Mouse (Mus musculus): ENCODE results near the gene Wdfy3. TPM values are rescaled to one million over a fixed set of nuclear protein-coding genes. Genes with fewer than 3 reads are reported as not detected.
"Not testable (repeated sequence)": the region's sequence is repeated elsewhere in the genome, so short reads cannot be mapped to it uniquely, and the experiment has no call there.

Wdfy3 gene
- polyA plus RNA-seq, 2 experiments, result 3.8 to 5.0 TPM

GRCm38 (mm10) chr5:101982239-101982638 lies 87.5 kb downstream of the Wdfy3 start:
- Histone ChIP-seq H3K36me3 (replicated peaks; ENCODE audit: control insufficient read depth, insufficient read depth, low read depth) (no peaks in the 10 kb centered on the region), H3K4me1 (replicated peaks; ENCODE audit: control insufficient read depth in 2 of 2, insufficient read depth in 2 of 2, low read length in 1 of 2) (peaks cover 9 to 16% of the 10 kb centered on the region in 2 experiments), H3K27me3 (ENCODE audit: control insufficient read depth, insufficient read depth, low read length) (no peaks in the 10 kb centered on the region), H3K4me3 (ENCODE audit: insufficient read depth in 1 of 2, low read depth in 2 of 2, low read length in 2 of 2) (no peak overlapping the region), H3K4me2 (ENCODE audit: low read depth) (no peak overlapping the region), H3K9ac (replicated peaks) (no peak overlapping the region), H3K9me3 (ENCODE audit: control insufficient read depth, low read length) (no peaks in the 10 kb centered on the region), H3K27ac (no peak overlapping the region)
- WGBS (ENCODE audit: insufficient replicate concordance), result 87% methylated on average over 5 of the region's 5 CpGs
- ATAC-seq (ENCODE audit: insufficient read depth) (no peak), DNase-seq (ENCODE audit: low read depth in 3 of 3, low spot score in 3 of 3) (no peak)
- no peak for TF ChIP-seq EP300 (IDR thresholded peaks at IDR 0.05; ENCODE audit: low read depth)
- no peak for TF ChIP-seq CTCF (IDR thresholded peaks at IDR 0.05; ENCODE audit: low read depth)

GRCm38 (mm10) chr5:101979594-101979993 lies 90.1 kb downstream of the Wdfy3 start:
- peak overlapping the region; percentile 67 for H3K4me2 ChIP-seq (ENCODE audit: low read depth)
- no peaks in the 10 kb centered on the region for H3K9me3 ChIP-seq (ENCODE audit: control insufficient read depth, low read length)
- H3K36me3 ChIP-seq (replicated peaks; ENCODE audit: control insufficient read depth, insufficient read depth, low read depth), result no peaks in the 10 kb centered on the region
- ATAC-seq (ENCODE audit: insufficient read depth) (peak; percentile 94), DNase-seq (ENCODE audit: low read depth in 3 of 3, low spot score in 3 of 3) (peak; percentile 77 to 80 (median 78))
- peak overlapping the region in 1 of 2 experiments; percentile 23; a peak in 2 of 4 replicates for H3K4me3 ChIP-seq (ENCODE audit: insufficient read depth in 1 of 2, low read depth in 2 of 2, low read length in 2 of 2)
- H3K27me3 ChIP-seq (ENCODE audit: control insufficient read depth, insufficient read depth, low read length), result no peaks in the 10 kb centered on the region
- H3K4me1 ChIP-seq (replicated peaks; ENCODE audit: control insufficient read depth in 2 of 2, insufficient read depth in 2 of 2, low read length in 1 of 2), result peaks cover 9 to 16% of the 10 kb centered on the region in 2 experiments
- TF ChIP-seq EP300 (IDR thresholded peaks at IDR 0.05; ENCODE audit: low read depth) (peak; percentile 96), CTCF (IDR thresholded peaks at IDR 0.05; ENCODE audit: low read depth) (no peak)
- H3K27ac ChIP-seq, result peak overlapping the region; percentile 52
- WGBS (ENCODE audit: insufficient replicate concordance), result 9% methylated on average over 6 of the region's 6 CpGs
- H3K9ac ChIP-seq (replicated peaks), result peak overlapping the region; percentile 34; the same call in 1 of the 2 replicates

GRCm38 (mm10) chr5:101972594-101972993 lies 97.1 kb downstream of the Wdfy3 start:
- H3K9ac ChIP-seq (replicated peaks); H3K36me3 ChIP-seq (replicated peaks; ENCODE audit: control insufficient read depth, insufficient read depth, low read depth); H3K4me3 ChIP-seq (ENCODE audit: insufficient read depth in 1 of 2, low read depth in 2 of 2, low read length in 2 of 2); H3K9me3 ChIP-seq (ENCODE audit: control insufficient read depth, low read length); ATAC-seq (ENCODE audit: insufficient read depth); H3K4me1 ChIP-seq (replicated peaks; ENCODE audit: control insufficient read depth in 2 of 2, insufficient read depth in 2 of 2, low read length in 1 of 2); H3K27ac ChIP-seq; H3K27me3 ChIP-seq (ENCODE audit: control insufficient read depth, insufficient read depth, low read length); DNase-seq (ENCODE audit: low read depth in 3 of 3, low spot score in 3 of 3); H3K4me2 ChIP-seq (ENCODE audit: low read depth): not testable (repeated sequence)
- peak; percentile 35; the same call in 1 of the 2 replicates for TF ChIP-seq CTCF (IDR thresholded peaks at IDR 0.05; ENCODE audit: low read depth)
- WGBS (ENCODE audit: insufficient replicate concordance), result 49% methylated on average over 4 of the region's 4 CpGs

- TF ChIP-seq EP300 (IDR thresholded peaks at IDR 0.05; ENCODE audit: low read depth), result no peak
- no peak for TF ChIP-seq CTCF (IDR thresholded peaks at IDR 0.05; ENCODE audit: low read depth)
- ATAC-seq (ENCODE audit: insufficient read depth), result peak; percentile 54
- no peak overlapping the region for H3K4me3 ChIP-seq (ENCODE audit: insufficient read depth in 1 of 2, low read depth in 2 of 2, low read length in 2 of 2)
- peaks cover 0 to 3% of the 10 kb centered on the region in 2 experiments; a peak in 1 of 4 replicates for H3K4me1 ChIP-seq (replicated peaks; ENCODE audit: control insufficient read depth in 2 of 2, insufficient read depth in 2 of 2, low read length in 1 of 2)
- no peak overlapping the region for H3K9ac ChIP-seq (replicated peaks)
- no peak overlapping the region; the same call in 1 of the 2 replicates for H3K27ac ChIP-seq
- peak overlapping the region; percentile 0 for H3K4me2 ChIP-seq (ENCODE audit: low read depth)
- no peaks in the 10 kb centered on the region for H3K27me3 ChIP-seq (ENCODE audit: control insufficient read depth, insufficient read depth, low read length)
- H3K9me3 ChIP-seq (ENCODE audit: control insufficient read depth, low read length), result no peaks in the 10 kb centered on the region
- WGBS (ENCODE audit: insufficient replicate concordance), result 26% methylated on average over 12 of the region's 12 CpGs
- H3K36me3 ChIP-seq (replicated peaks; ENCODE audit: control insufficient read depth, insufficient read depth, low read depth), result no peaks in the 10 kb centered on the region
- peak; percentile 15 to 39 (median 28) for DNase-seq (ENCODE audit: low read depth in 3 of 3, low spot score in 3 of 3)
Measured at GRCm38 (mm10) chr5:101968153-101968851, 101.4 kb downstream of the Wdfy3 start.

GRCm38 (mm10) chr5:101967832-101968152 lies 101.9 kb downstream of the Wdfy3 start:
- no peak overlapping the region; the same call in 1 of the 2 replicates for H3K27ac ChIP-seq
- WGBS (ENCODE audit: insufficient replicate concordance), result 31% methylated on average over 2 of the region's 2 CpGs
- no peak overlapping the region for H3K4me3 ChIP-seq (ENCODE audit: insufficient read depth in 1 of 2, low read depth in 2 of 2, low read length in 2 of 2)
- no peak overlapping the region for H3K9ac ChIP-seq (replicated peaks)
- no peaks in the 10 kb centered on the region for H3K36me3 ChIP-seq (replicated peaks; ENCODE audit: control insufficient read depth, insufficient read depth, low read depth)
- H3K4me1 ChIP-seq (replicated peaks; ENCODE audit: control insufficient read depth in 2 of 2, insufficient read depth in 2 of 2, low read length in 1 of 2), result peaks cover 0 to 3% of the 10 kb centered on the region in 2 experiments; a peak in 1 of 4 replicates
- no peaks in the 10 kb centered on the region for H3K27me3 ChIP-seq (ENCODE audit: control insufficient read depth, insufficient read depth, low read length)
- DNase-seq (ENCODE audit: low read depth in 3 of 3, low spot score in 3 of 3) (no peak), ATAC-seq (ENCODE audit: insufficient read depth) (no peak)
- H3K9me3 ChIP-seq (ENCODE audit: control insufficient read depth, low read length), result no peaks in the 10 kb centered on the region
- no peak overlapping the region for H3K4me2 ChIP-seq (ENCODE audit: low read depth)
- TF ChIP-seq EP300 (IDR thresholded peaks at IDR 0.05; ENCODE audit: low read depth) (no peak), CTCF (IDR thresholded peaks at IDR 0.05; ENCODE audit: low read depth) (no peak)
